Mouse (Mus musculus): ENCODE results near the gene Pabpn1. TPM values are rescaled to one million over a fixed set of nuclear protein-coding genes. Genes with fewer than 3 reads are reported as not detected.

Pabpn1 gene
- polyA plus RNA-seq, 1 experiment from 2014 or later = 110 TPM

DNA sequence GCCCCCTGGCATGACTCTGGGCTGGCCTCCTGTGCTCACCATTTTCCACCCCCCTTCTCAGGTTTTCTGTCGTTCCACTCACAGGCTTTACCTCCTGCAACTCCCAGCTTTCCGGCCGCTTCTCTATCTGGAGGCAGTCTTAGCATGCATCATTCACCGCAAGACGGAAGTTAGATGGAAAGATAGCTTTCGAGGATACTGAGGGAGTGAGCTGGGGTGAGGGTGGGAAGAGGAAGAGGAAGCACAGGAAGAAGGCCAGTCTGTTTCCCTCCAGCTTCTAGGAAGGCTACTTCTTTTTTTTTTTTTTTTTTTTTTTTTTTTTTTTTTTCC is 44.5 kb downstream of the Pabpn1 start:
- H3K4me3 ChIP-seq (ENCODE audit: low read depth, low read length) = no peak overlapping the region
- H3K27me3 ChIP-seq (replicated peaks; ENCODE audit: control insufficient read depth, insufficient read depth, low read length) = no peaks in the 10 kb centered on the region
- peak overlapping the region; percentile 39; the same call in 1 of the 2 replicates for H3K9ac ChIP-seq (ENCODE audit: low read depth, low read length)
- no peak for DNase-seq (ENCODE audit: low spot score)
- no peaks in the 10 kb centered on the region for H3K9me3 ChIP-seq (ENCODE audit: control insufficient read depth, low read length)
- ATAC-seq (ENCODE audit: low read depth) = no peak
- peaks cover 9% of the 10 kb centered on the region for H3K4me1 ChIP-seq (ENCODE audit: control insufficient read depth, insufficient read depth, low read length)
- 30% methylated on average over 6 of the region's 6 CpGs for WGBS
- peak overlapping the region; percentile 82 for H3K27ac ChIP-seq (replicated peaks; ENCODE audit: low read depth, low read length)
- no peaks in the 10 kb centered on the region for H3K36me3 ChIP-seq (ENCODE audit: control insufficient read depth, insufficient read depth, low read length)
- peak overlapping the region; percentile 25 for H3K4me2 ChIP-seq (ENCODE audit: low read depth, low read length)

DNA sequence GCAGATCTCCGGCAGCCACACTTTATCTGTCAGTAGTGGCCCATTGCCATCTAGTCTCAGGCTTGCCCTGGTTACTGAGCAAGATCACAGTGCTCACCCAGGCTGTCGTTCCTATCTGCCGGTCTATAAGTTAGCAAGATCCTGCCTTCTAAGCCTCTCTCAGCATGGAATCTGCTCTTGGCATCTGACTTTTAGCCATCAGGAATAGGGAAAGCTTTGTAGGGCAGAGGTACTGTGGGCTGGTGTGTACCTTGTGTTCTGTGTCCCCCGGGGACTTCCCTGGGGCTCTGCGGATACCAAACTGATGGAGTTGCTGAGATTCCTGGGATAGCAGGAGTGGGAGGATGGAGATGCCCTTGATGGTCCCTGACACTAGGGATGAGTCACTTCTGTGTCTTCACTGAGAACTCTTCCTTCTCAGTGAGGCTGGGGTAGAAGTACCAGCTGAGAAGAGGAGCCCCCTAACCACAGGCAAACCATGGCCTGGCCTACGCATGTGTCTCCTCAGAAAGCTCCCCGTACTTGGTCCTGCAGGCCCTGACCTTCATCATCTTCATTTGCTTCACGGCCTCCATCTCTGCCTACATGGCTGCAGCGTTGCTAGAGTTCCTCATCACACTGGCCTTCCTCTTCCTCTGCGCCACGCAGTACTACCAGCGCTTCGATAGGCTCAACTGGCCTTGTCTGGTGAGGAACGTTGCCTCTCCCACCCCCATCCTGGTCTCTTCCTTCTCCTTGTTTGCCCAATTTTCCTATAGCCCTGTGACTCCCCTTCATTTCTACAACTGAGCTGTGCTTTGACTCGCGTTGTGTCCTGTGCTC is 45.3 kb downstream of the Pabpn1 start:
- WGBS = 89% methylated on average over 16 of the region's 16 CpGs
- Histone ChIP-seq H3K4me3 (ENCODE audit: low read depth, low read length) (no peak overlapping the region), H3K9ac (ENCODE audit: low read depth, low read length) (no peak overlapping the region), H3K27me3 (replicated peaks; ENCODE audit: control insufficient read depth, insufficient read depth, low read length) (no peaks in the 10 kb centered on the region), H3K4me1 (ENCODE audit: control insufficient read depth, insufficient read depth, low read length) (peaks cover 9% of the 10 kb centered on the region), H3K27ac (replicated peaks; ENCODE audit: low read depth, low read length) (no peak overlapping the region; the same call in 1 of the 2 replicates), H3K4me2 (ENCODE audit: low read depth, low read length) (peak overlapping the region; percentile 25; the same call in 1 of the 2 replicates), H3K9me3 (ENCODE audit: control insufficient read depth, low read length) (no peaks in the 10 kb centered on the region), H3K36me3 (ENCODE audit: control insufficient read depth, insufficient read depth, low read length) (no peaks in the 10 kb centered on the region)
- DNase-seq (ENCODE audit: low spot score) = no peak
- ATAC-seq (ENCODE audit: low read depth) = no peak

- no peak overlapping the region for H3K4me2 ChIP-seq (ENCODE audit: low read depth, low read length)
- no peak overlapping the region for H3K4me3 ChIP-seq (ENCODE audit: low read depth, low read length)
- DNase-seq (ENCODE audit: low spot score) (no peak), ATAC-seq (ENCODE audit: low read depth) (no peak)
- H3K4me1 ChIP-seq (ENCODE audit: control insufficient read depth, insufficient read depth, low read length) = peaks cover 2% of the 10 kb centered on the region; the same call in 1 of the 2 replicates
- H3K9me3 ChIP-seq (ENCODE audit: control insufficient read depth, low read length) = no peaks in the 10 kb centered on the region
- H3K9ac ChIP-seq (ENCODE audit: low read depth, low read length) = no peak overlapping the region
- no peak overlapping the region for H3K27ac ChIP-seq (replicated peaks; ENCODE audit: low read depth, low read length)
- no peaks in the 10 kb centered on the region for H3K27me3 ChIP-seq (replicated peaks; ENCODE audit: control insufficient read depth, insufficient read depth, low read length)
- 74% methylated on average over 15 of the region's 15 CpGs for WGBS
- H3K36me3 ChIP-seq (ENCODE audit: control insufficient read depth, insufficient read depth, low read length) = no peaks in the 10 kb centered on the region
Measured at GRCm38 (mm10) chr14:54938431-54939219, 46.3 kb downstream of the Pabpn1 start.

- H3K4me1 ChIP-seq (ENCODE audit: control insufficient read depth, insufficient read depth, low read length) = peaks cover 2% of the 10 kb centered on the region; the same call in 1 of the 2 replicates
- no peak overlapping the region for H3K27ac ChIP-seq (replicated peaks; ENCODE audit: low read depth, low read length)
- DNase-seq (ENCODE audit: low spot score) (peak; percentile 70), ATAC-seq (ENCODE audit: low read depth) (no peak; the same call in 1 of the 2 replicates)
- no peaks in the 10 kb centered on the region for H3K27me3 ChIP-seq (replicated peaks; ENCODE audit: control insufficient read depth, insufficient read depth, low read length)
- H3K4me3 ChIP-seq (ENCODE audit: low read depth, low read length) = no peak overlapping the region
- WGBS = 55% methylated on average over 12 of the region's 12 CpGs
- H3K9me3 ChIP-seq (ENCODE audit: control insufficient read depth, low read length) = no peaks in the 10 kb centered on the region
- no peak overlapping the region for H3K9ac ChIP-seq (ENCODE audit: low read depth, low read length)
- H3K4me2 ChIP-seq (ENCODE audit: low read depth, low read length) = no peak overlapping the region
- no peaks in the 10 kb centered on the region for H3K36me3 ChIP-seq (ENCODE audit: control insufficient read depth, insufficient read depth, low read length)
Measured at GRCm38 (mm10) chr14:54939434-54940175, 47.3 kb downstream of the Pabpn1 start.

DNA sequence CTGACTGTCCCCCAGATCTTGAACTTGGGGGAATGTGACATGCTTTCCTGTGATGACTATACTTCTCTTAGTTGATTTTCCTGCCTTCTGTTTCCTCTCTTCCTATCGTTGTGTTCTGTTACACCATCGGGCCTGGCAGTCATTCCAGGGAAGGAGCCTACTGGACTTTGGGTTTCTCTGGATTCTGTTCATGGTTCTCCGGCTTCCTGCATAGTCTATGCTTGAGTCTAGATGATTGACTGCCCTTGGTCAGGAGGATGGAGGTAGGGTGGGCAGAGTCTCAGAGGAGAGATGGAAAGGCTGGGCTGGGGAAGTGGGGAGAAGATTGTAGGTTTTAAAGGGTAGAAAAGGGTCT is 47.9 kb downstream of the Pabpn1 start:
- no peak overlapping the region for H3K4me2 ChIP-seq (ENCODE audit: low read depth, low read length)
- H3K27ac ChIP-seq (replicated peaks; ENCODE audit: low read depth, low read length) = no peak overlapping the region
- no peak for DNase-seq (ENCODE audit: low spot score)
- ATAC-seq (ENCODE audit: low read depth) = no peak
- no peaks in the 10 kb centered on the region for H3K9me3 ChIP-seq (ENCODE audit: control insufficient read depth, low read length)
- no peak overlapping the region for H3K4me3 ChIP-seq (ENCODE audit: low read depth, low read length)
- H3K4me1 ChIP-seq (ENCODE audit: control insufficient read depth, insufficient read depth, low read length) = peaks cover 2% of the 10 kb centered on the region; the same call in 1 of the 2 replicates
- no peaks in the 10 kb centered on the region for H3K36me3 ChIP-seq (ENCODE audit: control insufficient read depth, insufficient read depth, low read length)
- 83% methylated on average over 3 of the region's 3 CpGs for WGBS
- H3K27me3 ChIP-seq (replicated peaks; ENCODE audit: control insufficient read depth, insufficient read depth, low read length) = no peaks in the 10 kb centered on the region
- no peak overlapping the region for H3K9ac ChIP-seq (ENCODE audit: low read depth, low read length)

GRCm38 (mm10) chr14:54941024-54941978 is 49.0 kb downstream of the Pabpn1 start:
- H3K4me3 ChIP-seq (ENCODE audit: low read depth, low read length) = no peak overlapping the region
- DNase-seq (ENCODE audit: low spot score) (no peak), ATAC-seq (ENCODE audit: low read depth) (no peak)
- no peak overlapping the region for H3K4me2 ChIP-seq (ENCODE audit: low read depth, low read length)
- H3K9me3 ChIP-seq (ENCODE audit: control insufficient read depth, low read length) = no peaks in the 10 kb centered on the region
- H3K27ac ChIP-seq (replicated peaks; ENCODE audit: low read depth, low read length) = no peak overlapping the region
- peak overlapping the region; percentile 5; the same call in 1 of the 2 replicates for H3K9ac ChIP-seq (ENCODE audit: low read depth, low read length)
- no peaks in the 10 kb centered on the region for H3K27me3 ChIP-seq (replicated peaks; ENCODE audit: control insufficient read depth, insufficient read depth, low read length)
- no peaks in the 10 kb centered on the region for H3K36me3 ChIP-seq (ENCODE audit: control insufficient read depth, insufficient read depth, low read length)
- no peaks in the 10 kb centered on the region; the same call in 1 of the 2 replicates for H3K4me1 ChIP-seq (ENCODE audit: control insufficient read depth, insufficient read depth, low read length)
- 57% methylated on average over 13 of the region's 13 CpGs for WGBS

- no peaks in the 10 kb centered on the region for H3K9me3 ChIP-seq (ENCODE audit: control insufficient read depth, low read length)
- H3K9ac ChIP-seq (ENCODE audit: low read depth, low read length) = no peak overlapping the region
- no peak overlapping the region for H3K4me3 ChIP-seq (ENCODE audit: low read depth, low read length)
- no peak for ATAC-seq (ENCODE audit: low read depth)
- H3K27me3 ChIP-seq (replicated peaks; ENCODE audit: control insufficient read depth, insufficient read depth, low read length) = no peaks in the 10 kb centered on the region
- H3K4me2 ChIP-seq (ENCODE audit: low read depth, low read length) = no peak overlapping the region
- 87% methylated on average over 8 of the region's 8 CpGs for whole genome bisulfite sequencing
- H3K27ac ChIP-seq (replicated peaks; ENCODE audit: low read depth, low read length) = no peak overlapping the region
- no peak for DNase-seq (ENCODE audit: low spot score)
- no peaks in the 10 kb centered on the region for H3K4me1 ChIP-seq (ENCODE audit: control insufficient read depth, insufficient read depth, low read length)
- H3K36me3 ChIP-seq (ENCODE audit: control insufficient read depth, insufficient read depth, low read length) = no peaks in the 10 kb centered on the region
Measured at GRCm38 (mm10) chr14:54942479-54942878, 50.2 kb downstream of the Pabpn1 start.

Measured in embryonic facial prominence, embryonic 14.5 days (tissue).